Mouse (Mus musculus) embryo, embryonic 9.5 days (tissue): ENCODE data around the gene Atp2a2.
"Not testable (repeated sequence)": the region's sequence is repeated elsewhere in the genome, so short reads cannot be mapped to it uniquely, and the experiment has no call there.

Experiments used
- DNase-seq: peaks from one replicate; pipeline ENCODE4 v3.0.0-alpha.2; 2017; ENCODE audit errors: extremely low spot score

Gene Atp2a2

GRCm38 (mm10) chr5:122494449-122494848 is 7.6 kb downstream of the Atp2a2 start:
- no peak for DNase-seq

GRCm38 (mm10) chr5:122493035-122493434 is 9.0 kb downstream of the Atp2a2 start:
- no peak for DNase-seq

GRCm38 (mm10) chr5:122491385-122491784 is 10.6 kb downstream of the Atp2a2 start:
- no peak for DNase-seq

GRCm38 (mm10) chr5:122490148-122490547 is 11.9 kb downstream of the Atp2a2 start:
- DNase-seq, result no peak

- DNase-seq, result no peak
Observed at GRCm38 (mm10) chr5:122487825-122488224, 14.2 kb downstream of the Atp2a2 start.

- DNase-seq, result not testable (repeated sequence)
Observed at GRCm38 (mm10) chr5:122486243-122486642, 15.8 kb downstream of the Atp2a2 start.

GRCm38 (mm10) chr5:122482733-122483391 is 19.2 kb downstream of the Atp2a2 start:
- DNase-seq, result no peak

GRCm38 (mm10) chr5:122481844-122482243 is 20.2 kb downstream of the Atp2a2 start:
- no peak for DNase-seq

- DNase-seq, result no peak
Observed at GRCm38 (mm10) chr5:122479131-122479530, 22.9 kb downstream of the Atp2a2 start.

- DNase-seq, result no peak
Observed at GRCm38 (mm10) chr5:122477492-122477891, 24.5 kb downstream of the Atp2a2 start.

GRCm38 (mm10) chr5:122476078-122476477 is 25.9 kb downstream of the Atp2a2 start:
- no peak for DNase-seq

- DNase-seq, result no peak
Observed at GRCm38 (mm10) chr5:122474643-122475363, 27.2 kb downstream of the Atp2a2 start.

- no peak for DNase-seq
Observed at GRCm38 (mm10) chr5:122471658-122472057, 30.4 kb downstream of the Atp2a2 start.

GRCm38 (mm10) chr5:122461431-122461830 is 40.6 kb downstream of the Atp2a2 start:
- no peak for DNase-seq

- DNase-seq, result no peak
Observed at GRCm38 (mm10) chr5:122460656-122461055, 41.4 kb downstream of the Atp2a2 start.

- no peak for DNase-seq
Observed at GRCm38 (mm10) chr5:122459335-122459734, 42.7 kb downstream of the Atp2a2 start.

GRCm38 (mm10) chr5:122458066-122458465 is 44.0 kb downstream of the Atp2a2 start:
- no peak for DNase-seq

- not testable (repeated sequence) for DNase-seq
Observed at GRCm38 (mm10) chr5:122457054-122457453, 45.0 kb downstream of the Atp2a2 start.

GRCm38 (mm10) chr5:122455584-122455983 is 46.4 kb downstream of the Atp2a2 start:
- no peak for DNase-seq

- DNase-seq, result no peak
Observed at GRCm38 (mm10) chr5:122454883-122455282, 47.1 kb downstream of the Atp2a2 start.

- DNase-seq, result no peak
Observed at GRCm38 (mm10) chr5:122454442-122454841, 47.6 kb downstream of the Atp2a2 start.

GRCm38 (mm10) chr5:122453188-122453587 is 48.8 kb downstream of the Atp2a2 start:
- DNase-seq, result no peak

- no peak for DNase-seq
Observed at GRCm38 (mm10) chr5:122452194-122452593, 49.8 kb downstream of the Atp2a2 start.
